17 mouse cellular contexts compared by ENCODE assay signal in the genomic region with DNA sequence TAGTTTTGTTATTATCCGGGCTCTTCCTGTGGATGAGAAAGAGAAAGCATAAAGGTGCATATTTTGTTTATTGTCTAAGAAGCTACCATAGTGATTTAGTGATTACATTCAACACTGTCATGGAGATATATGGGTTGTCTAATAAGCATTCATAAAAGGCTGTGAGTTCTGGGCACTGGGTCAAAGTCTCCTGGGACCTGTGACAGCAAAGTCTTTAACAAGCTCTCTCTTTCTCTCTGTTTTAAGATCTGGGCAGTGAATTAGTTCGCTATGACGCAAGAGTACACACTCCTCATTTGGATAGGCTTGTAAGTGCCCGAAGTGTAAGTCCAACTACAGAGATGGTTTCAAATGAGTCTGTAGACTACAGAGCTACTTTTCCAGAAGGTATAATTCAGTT.
DNase-seq lines count a peak whose midpoint lies in the region; ATAC-seq and TF ChIP-seq lines count a peak whose summit lies in the region.
"Had no signal": no experiment of that assay in that cellular context is flagged by ENCODE, and none has a peak within 500 bp of the region (broad histone marks: within the 10 kb centered on the region; RNA-seq: fewer than 3 reads in every experiment).

No protein-coding gene starts in this region.

- H3K4me1 ChIP-seq in hindbrain, postnatal 0 days (ENCODE audit: insufficient read depth, low read length) = no peaks in the 10 kb centered on the region
- H3K4me1 ChIP-seq in hindbrain, embryonic 11.5 days (replicated peaks; ENCODE audit: control insufficient read depth, insufficient read depth, low read length) = no peaks in the 10 kb centered on the region
- H3K4me1 ChIP-seq in liver, adult 2 months (ENCODE audit: control insufficient read depth, insufficient read depth, low read length) = peaks cover 18% of the 10 kb centered on the region
- H3K4me1 ChIP-seq in liver, embryonic 11.5 days (replicated peaks; ENCODE audit: control insufficient read depth, insufficient read depth, low read length) = no peaks in the 10 kb centered on the region
- H3K4me1 ChIP-seq: embryonic facial prominence, embryonic 13.5 days; forebrain, embryonic 10.5 days had no signal

- H3K9me3 ChIP-seq in hindbrain, postnatal 0 days (ENCODE audit: low read length) = no peaks in the 10 kb centered on the region
- H3K9me3 ChIP-seq in hindbrain, embryonic 11.5 days (ENCODE audit: control insufficient read depth, low read length) = no peaks in the 10 kb centered on the region
- no peaks in the 10 kb centered on the region for H3K9me3 ChIP-seq in liver, embryonic 11.5 days (ENCODE audit: control insufficient read depth, low read length)
- H3K9me3 ChIP-seq: embryonic facial prominence, embryonic 13.5 days; forebrain, embryonic 10.5 days; liver, embryonic 12.5 days; midbrain, embryonic 10.5 days; neural tube, embryonic 13.5 days had no signal

- H3ac ChIP-seq in C2C12 (ENCODE audit: control insufficient read depth, insufficient read length, low read depth) = no peak overlapping the region

- H3K36me3 ChIP-seq in hindbrain, postnatal 0 days (ENCODE audit: insufficient read depth, low read length) = no peaks in the 10 kb centered on the region
- H3K36me3 ChIP-seq in hindbrain, embryonic 11.5 days (ENCODE audit: control insufficient read depth, insufficient read depth, low read length) = no peaks in the 10 kb centered on the region
- H3K36me3 ChIP-seq in liver, adult 2 months (ENCODE audit: control insufficient read depth, insufficient read depth, low read length) = peaks cover 38% of the 10 kb centered on the region
- H3K36me3 ChIP-seq in liver, embryonic 11.5 days (ENCODE audit: control insufficient read depth, insufficient read depth, low read length) = no peaks in the 10 kb centered on the region
- peaks cover 47% of the 10 kb centered on the region for H3K36me3 ChIP-seq in C2C12 (ENCODE audit: control insufficient read depth, insufficient read depth)
- H3K36me3 ChIP-seq: embryonic facial prominence, embryonic 13.5 days; forebrain, embryonic 10.5 days; liver, embryonic 12.5 days; midbrain, embryonic 10.5 days; neural tube, embryonic 13.5 days had no signal

- no peak overlapping the region for H3K27ac ChIP-seq in hindbrain, postnatal 0 days
- H3K27ac ChIP-seq in hindbrain, embryonic 11.5 days (ENCODE audit: low read depth, low read length) = no peak overlapping the region
- no peak overlapping the region for H3K27ac ChIP-seq in liver, adult 2 months (replicated peaks; ENCODE audit: insufficient read depth, low read depth, low read length)
- no peak overlapping the region for H3K27ac ChIP-seq in liver, embryonic 11.5 days (ENCODE audit: low read depth, low read length)
- H3K27ac ChIP-seq: embryonic facial prominence, embryonic 13.5 days; forebrain, embryonic 10.5 days; kidney, postnatal 0 days; liver, embryonic 12.5 days; midbrain, embryonic 10.5 days; neural tube, embryonic 13.5 days had no signal

- WGBS in hindbrain, postnatal 0 days = 64% methylated on average over 4 of the region's 4 CpGs
- WGBS in hindbrain, embryonic 11.5 days = 92% methylated on average over 4 of the region's 4 CpGs
- 38% methylated on average over 4 of the region's 4 CpGs for WGBS in liver, adult 2 months
- 85% methylated on average over 4 of the region's 4 CpGs for WGBS in liver, embryonic 11.5 days

- H3K79me2 ChIP-seq in liver, adult 2 months (ENCODE audit: control insufficient read depth, insufficient read depth, low read length) = no peaks in the 10 kb centered on the region
- no peaks in the 10 kb centered on the region for H3K79me2 ChIP-seq in C2C12 (ENCODE audit: control insufficient read depth, insufficient read depth)

- no peak overlapping the region for H3K9ac ChIP-seq in hindbrain, postnatal 0 days (replicated peaks; ENCODE audit: low read length)
- H3K9ac ChIP-seq in hindbrain, embryonic 11.5 days (ENCODE audit: low read depth, low read length) = no peak overlapping the region
- no peak overlapping the region for H3K9ac ChIP-seq in liver, adult 2 months (ENCODE audit: low read depth, low read length)
- H3K9ac ChIP-seq in liver, embryonic 11.5 days (ENCODE audit: low read depth, low read length) = no peak overlapping the region
- H3K9ac ChIP-seq: embryonic facial prominence, embryonic 13.5 days; liver, embryonic 12.5 days; neural tube, embryonic 13.5 days had no signal

- no peak overlapping the region for H3K4me2 ChIP-seq in hindbrain, postnatal 0 days (ENCODE audit: low read depth, low read length)
- no peak overlapping the region for H3K4me2 ChIP-seq in hindbrain, embryonic 11.5 days (replicated peaks; ENCODE audit: low read depth, low read length)
- no peak overlapping the region for H3K4me2 ChIP-seq in liver, embryonic 11.5 days
- H3K4me2 ChIP-seq: embryonic facial prominence, embryonic 13.5 days; liver, embryonic 12.5 days; neural tube, embryonic 13.5 days had no signal

- no peak overlapping the region for H3K4me3 ChIP-seq in hindbrain, postnatal 0 days (ENCODE audit: low read length)
- H3K4me3 ChIP-seq in hindbrain, embryonic 11.5 days (ENCODE audit: low read depth, low read length) = no peak overlapping the region
- H3K4me3 ChIP-seq in liver, adult 2 months (ENCODE audit: insufficient read depth, low read depth, low read length) = no peak overlapping the region
- no peak overlapping the region for H3K4me3 ChIP-seq in liver, embryonic 11.5 days (ENCODE audit: low read depth, low read length)
- H3K4me3 ChIP-seq in C2C12 (ENCODE audit: insufficient read depth, poor library complexity, severe bottlenecking) = no peak overlapping the region
- H3K4me3 ChIP-seq: embryonic facial prominence, embryonic 13.5 days; forebrain, embryonic 10.5 days; liver, embryonic 12.5 days; midbrain, embryonic 10.5 days; neural tube, embryonic 13.5 days had no signal

- no peaks in the 10 kb centered on the region for H3K27me3 ChIP-seq in hindbrain, postnatal 0 days (ENCODE audit: insufficient read depth, low read length)
- no peaks in the 10 kb centered on the region for H3K27me3 ChIP-seq in hindbrain, embryonic 11.5 days (ENCODE audit: control insufficient read depth, insufficient read depth, low read length)
- H3K27me3 ChIP-seq in liver, adult 2 months (ENCODE audit: control insufficient read depth, insufficient read depth, low read length) = no peaks in the 10 kb centered on the region
- no peaks in the 10 kb centered on the region for H3K27me3 ChIP-seq in liver, embryonic 11.5 days (replicated peaks; ENCODE audit: control insufficient read depth, insufficient read depth, low read length)
- H3K27me3 ChIP-seq in C2C12 (ENCODE audit: control insufficient read depth, insufficient read depth, insufficient read length) = no peaks in the 10 kb centered on the region
- H3K27me3 ChIP-seq: embryonic facial prominence, embryonic 13.5 days; liver, embryonic 12.5 days; neural tube, embryonic 13.5 days had no signal

- TF ChIP-seq CTCF in hindbrain, postnatal 0 days (IDR thresholded peaks at IDR 0.05; ENCODE audit: low read depth) = no peak
- no peak for TF ChIP-seq CTCF in liver, adult 2 months (IDR thresholded peaks at IDR 0.05; ENCODE audit: low read depth, low read length)
- TF ChIP-seq CTCF in C2C12 (IDR thresholded peaks at IDR 0.05; ENCODE audit: control insufficient read depth, insufficient read depth, insufficient read length) = no peak

- peak; percentile 56; the same call in 1 of the 2 replicates for ATAC-seq in hindbrain, postnatal 0 days
- no peak for ATAC-seq in hindbrain, embryonic 11.5 days (ENCODE audit: low FRiP score)
- ATAC-seq in liver, embryonic 11.5 days (replicated peaks; ENCODE audit: low FRiP score) = no peak
- ATAC-seq: liver, embryonic 12.5 days had no signal

- TF ChIP-seq POLR2A in liver, adult 2 months (IDR thresholded peaks at IDR 0.05; ENCODE audit: extremely low read depth, insufficient read depth, low read length) = no peak

- peak; percentile 24 for DNase-seq in hindbrain, postnatal 0 days (ENCODE audit: low spot score)
- no peak for DNase-seq in hindbrain, embryonic 11.5 days (ENCODE audit: low spot score)
- peak; percentile 98 for DNase-seq in liver, adult 2 months (ENCODE audit: extremely low read depth, low read depth, low spot score)
- DNase-seq in liver, embryonic 11.5 days (ENCODE audit: low spot score) = no peak
- peak; percentile 40 for DNase-seq in fat pad, adult 2 months (ENCODE audit: extremely low read depth, low read depth, low spot score)
- DNase-seq in retina, embryonic 14.5 days (ENCODE audit: low spot score) = no peak
- DNase-seq: cerebellum, adult 9-10 months; gastrocnemius, postnatal 10 days; heart, postnatal 10 days; right cerebral cortex, postnatal 25 days had no signal

- H3K79me3 ChIP-seq in C2C12 (ENCODE audit: low read depth) = no peaks in the 10 kb centered on the region

TF ChIP-seq in C2C12, 6 proteins besides CTCF, POLR2A, EP300 and RAD21:
- TF ChIP-seq MYOG (IDR thresholded peaks at IDR 0.05; ENCODE audit: control insufficient read depth, extremely low read depth, insufficient read length) = no peak
- no peak for TF ChIP-seq FOSL1 (IDR thresholded peaks at IDR 0.05; ENCODE audit: insufficient read depth, low read length, poor library complexity, severe bottlenecking)
- no peak for TF ChIP-seq MAX (IDR thresholded peaks at IDR 0.05)
- TF ChIP-seq CEBPB (IDR thresholded peaks at IDR 0.05; ENCODE audit: low read depth) = peak; percentile 82

Comparison
In these comparisons a context has a peak if more than half of its experiments do, and no peak if none do; other contexts are left out.
1. DNase-seq: peak in hindbrain, postnatal 0 days (single experiment), liver, adult 2 months (single experiment) and fat pad, adult 2 months (single experiment); none in hindbrain, embryonic 11.5 days (single experiment), liver, embryonic 11.5 days (single experiment) and retina, embryonic 14.5 days (single experiment).